8 mouse cellular contexts compared by ENCODE assay signal in genomic region chr17:34023678-34024077, GRCm38 (mm10). TPM values are rescaled to one million over a fixed set of nuclear protein-coding genes. Genes with fewer than 3 reads are reported as not detected.
DNase-seq lines count a peak whose midpoint lies in the region; ATAC-seq and TF ChIP-seq lines count a peak whose summit lies in the region.

No protein-coding gene starts in this region.

- peaks cover 34% of the 10 kb centered on the region for H3K36me3 ChIP-seq in erythroblast, embryonic 14.5 days (ENCODE audit: control insufficient read depth)
- H3K36me3 ChIP-seq in testis, adult 2 months (ENCODE audit: control insufficient read depth, insufficient read depth, low read length), result peaks cover 2% of the 10 kb centered on the region; the same call in 1 of the 2 replicates
- H3K36me3 ChIP-seq in liver, embryonic 13.5 days, result peaks cover 42% of the 10 kb centered on the region

- peaks cover 41% of the 10 kb centered on the region for H3K9me3 ChIP-seq in erythroblast, embryonic 14.5 days (ENCODE audit: control insufficient read depth, low read length)
- H3K9me3 ChIP-seq in liver, embryonic 13.5 days (replicated peaks), result peaks cover 26% of the 10 kb centered on the region

- ATAC-seq in erythroblast, adult 5-6 weeks (replicated peaks; ENCODE audit: low FRiP score, poor library complexity, severe bottlenecking), result no peak
- no peak for ATAC-seq in liver, embryonic 13.5 days (ENCODE audit: low read depth)

- 67% methylated on average over 9 of the region's 9 CpGs for WGBS in liver, embryonic 13.5 days (ENCODE audit: insufficient replicate concordance)

- DNase-seq in testis, postnatal 14 days (ENCODE audit: low spot score), result no peak
- no peak for DNase-seq in liver, embryonic 13.5 days
- no peak for DNase-seq in spleen, adult 18-20 months
- DNase-seq in natural killer cell, adult 2 months (ENCODE audit: low spot score in 2 of 2), result no peak
- no peak for DNase-seq in T-cell, adult 2 months (ENCODE audit: low spot score)

- no peaks in the 10 kb centered on the region for H3K27me3 ChIP-seq in erythroblast, embryonic 14.5 days (ENCODE audit: control insufficient read depth)
- no peaks in the 10 kb centered on the region for H3K27me3 ChIP-seq in testis, adult 2 months (ENCODE audit: control insufficient read depth, insufficient read depth, low read length)
- H3K27me3 ChIP-seq in liver, embryonic 13.5 days, result no peaks in the 10 kb centered on the region

- no peak for TF ChIP-seq POLR2A in testis, adult 2 months (IDR thresholded peaks at IDR 0.05; ENCODE audit: control insufficient read depth, low read depth, low read length)

- H3K27ac ChIP-seq in testis, adult 2 months (ENCODE audit: control insufficient read depth, insufficient read depth, low read depth, low read length), result no peak overlapping the region
- H3K27ac ChIP-seq in liver, embryonic 13.5 days, result no peak overlapping the region

- H3K4me1 ChIP-seq in erythroblast, embryonic 14.5 days (ENCODE audit: control insufficient read depth), result peaks cover 53% of the 10 kb centered on the region
- peaks cover 44% of the 10 kb centered on the region for H3K4me1 ChIP-seq in testis, adult 2 months (ENCODE audit: control insufficient read depth, insufficient read depth, low read length)
- peaks cover 48% of the 10 kb centered on the region for H3K4me1 ChIP-seq in liver, embryonic 13.5 days (replicated peaks)

- peak overlapping the region; percentile 91 for H3K4me3 ChIP-seq in erythroblast, embryonic 14.5 days (replicated peaks)
- H3K4me3 ChIP-seq in testis, adult 2 months (ENCODE audit: control insufficient read depth, low read depth, low read length), result peak overlapping the region; percentile 85
- H3K4me3 ChIP-seq in liver, embryonic 13.5 days (replicated peaks), result peak overlapping the region; percentile 80

- no peak for TF ChIP-seq CTCF in testis, adult 2 months (IDR thresholded peaks at IDR 0.05; ENCODE audit: control insufficient read depth, insufficient read depth, insufficient replicate concordance, low read depth, low read length)

- peak overlapping the region; percentile 87 for H3K9ac ChIP-seq in liver, embryonic 13.5 days

- peak overlapping the region; percentile 98 for H3K4me2 ChIP-seq in liver, embryonic 13.5 days

RNA-seq across cellular contexts. Expression of gene Ring1, which starts 0.8 kb away (rescaled TPM):
- polyA plus RNA-seq in erythroblast, embryonic 14.5 days (2012), result 1.8 and 2.5 TPM in 2 replicates
- 1.9 and 9.2 TPM in 2 replicates for total RNA-seq in erythroblast, adult 5-6 weeks (2015; ENCODE audit: low replicate concordance)
- total RNA-seq in erythroblast, adult 5-6 weeks (2017; ENCODE audit: low replicate concordance), result 2.0 and 2.8 TPM in 2 replicates
- polyA plus RNA-seq in testis, adult 2 months (2012; rRNA removed), result 27.8 and 31.4 TPM in 2 replicates
- 5.2 and 5.4 TPM in 2 replicates for polyA plus RNA-seq in liver, embryonic 13.5 days (2015; fragmentation: Nextera tagmentation; extraction: Ambion mirVana)

RNA-seq across cellular contexts. Expression of gene H2-Ke6, which starts 4.2 kb away (rescaled TPM):
- polyA plus RNA-seq in erythroblast, embryonic 14.5 days (2012), result 1.4 TPM in 2 replicates
- 26.5 and 50.7 TPM in 2 replicates for total RNA-seq in erythroblast, adult 5-6 weeks (2015; ENCODE audit: low replicate concordance)
- 15.0 and 17.8 TPM in 2 replicates for total RNA-seq in erythroblast, adult 5-6 weeks (2017; ENCODE audit: low replicate concordance)
- 24.5 and 25.0 TPM in 2 replicates for polyA plus RNA-seq in testis, adult 2 months (2012; rRNA removed)
- polyA plus RNA-seq in liver, embryonic 13.5 days (2015; fragmentation: Nextera tagmentation; extraction: Ambion mirVana), result 25.2 and 25.7 TPM in 2 replicates

RNA-seq across cellular contexts. Expression of gene Slc39a7, which starts 7.8 kb away (rescaled TPM):
- polyA plus RNA-seq in erythroblast, embryonic 14.5 days (2012), result 3.5 TPM in 2 replicates
- total RNA-seq in erythroblast, adult 5-6 weeks (2015; ENCODE audit: low replicate concordance), result not detected in 2 replicates
- 11.5 and 16.6 TPM in 2 replicates for total RNA-seq in erythroblast, adult 5-6 weeks (2017; ENCODE audit: low replicate concordance)
- polyA plus RNA-seq in testis, adult 2 months (2012; rRNA removed), result 33.4 and 36.3 TPM in 2 replicates
- polyA plus RNA-seq in liver, embryonic 13.5 days (2015; fragmentation: Nextera tagmentation; extraction: Ambion mirVana), result 71.7 and 76.7 TPM in 2 replicates

RNA-seq across cellular contexts. Expression of gene Rxrb, which starts 7.9 kb away (rescaled TPM):
- 10.1 and 11.3 TPM in 2 replicates for polyA plus RNA-seq in erythroblast, embryonic 14.5 days (2012)
- total RNA-seq in erythroblast, adult 5-6 weeks (2015; ENCODE audit: low replicate concordance), result 7.1 and 8.3 TPM in 2 replicates
- total RNA-seq in erythroblast, adult 5-6 weeks (2017; ENCODE audit: low replicate concordance), result 10.7 and 12.0 TPM in 2 replicates
- 25.5 and 28.0 TPM in 2 replicates for polyA plus RNA-seq in testis, adult 2 months (2012; rRNA removed)
- 18.2 and 18.6 TPM in 2 replicates for polyA plus RNA-seq in liver, embryonic 13.5 days (2015; fragmentation: Nextera tagmentation; extraction: Ambion mirVana)

RNA-seq across cellular contexts. Expression of gene Col11a2, which starts 15.6 kb away (rescaled TPM):
- polyA plus RNA-seq in erythroblast, embryonic 14.5 days (2012), result 0.45 and 0.56 TPM in 2 replicates
- 1.3 TPM in 1 of 2 replicates, not detected in the other for total RNA-seq in erythroblast, adult 5-6 weeks (2015; ENCODE audit: low replicate concordance)
- 4.3 and 7.0 TPM in 2 replicates for total RNA-seq in erythroblast, adult 5-6 weeks (2017; ENCODE audit: low replicate concordance)
- 2.4 and 2.8 TPM in 2 replicates for polyA plus RNA-seq in testis, adult 2 months (2012; rRNA removed)
- polyA plus RNA-seq in liver, embryonic 13.5 days (2015; fragmentation: Nextera tagmentation; extraction: Ambion mirVana), result 0.32 and 0.54 TPM in 2 replicates

Comparison
In these comparisons a context has a peak if more than half of its experiments do, and no peak if none do; other contexts are left out.
1. RNA of gene H2-Ke6, which starts 4.2 kb away (polyA plus RNA-seq): 25.2 to 25.7 TPM in liver, embryonic 13.5 days and 24.5 to 25.0 TPM in testis, adult 2 months; 1.4 TPM in erythroblast, embryonic 14.5 days; every median in the first group is over 10 times any median in the second.
2. Peak in every context shown above with its lines, with median percentiles within 50 percentile points of each other: H3K4me3 ChIP-seq.